Mouse (Mus musculus) G1E-ER4 (cell line): ENCODE results near the gene Crybg1. TPM values are rescaled to one million over a fixed set of nuclear protein-coding genes. Genes with fewer than 3 reads are reported as not detected.

Source experiments
- GATA1 ChIP-seq: IDR thresholded peaks from one replicate; pipeline ENCODE4 v1.8.0; 2012; ENCODE audit warnings: low read length, inconsistent platforms
- polyA plus RNA-seq: library from polyadenylated mRNA; stranded (reverse); fragments of >175 nt; gene quantifications from 2 replicates; pipeline ENCODE4 v1.2.3, GENCODE M21; 2012

Crybg1 gene
- polyA plus RNA-seq, 1 experiment, result 1.0 TPM

GRCm38 (mm10) chr10:44118616-44119015 lies 30.0 kb downstream of the Crybg1 start:
- TF ChIP-seq GATA1, result no peak

GRCm38 (mm10) chr10:44116796-44117195 lies 31.9 kb downstream of the Crybg1 start:
- TF ChIP-seq GATA1, result no peak

DNA sequence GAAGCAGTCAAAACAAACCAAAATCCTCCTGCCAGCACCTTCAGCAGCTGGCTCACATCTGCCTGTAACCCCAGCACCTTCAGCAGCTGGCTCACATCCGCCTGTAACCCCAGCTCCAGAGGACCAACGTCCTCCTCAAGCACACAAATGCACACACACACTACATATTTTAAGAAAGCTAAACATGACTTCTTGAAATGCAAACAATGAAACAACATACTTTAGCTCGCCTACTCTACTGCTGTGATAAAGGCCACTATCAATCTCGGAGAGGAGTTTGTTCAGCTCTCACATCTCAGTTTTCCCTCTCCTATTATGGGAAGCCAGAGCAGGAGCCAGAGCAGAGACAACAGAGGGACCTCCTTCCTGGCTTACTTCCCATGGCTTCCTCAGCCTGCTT lies 34.0 kb downstream of the Crybg1 start:
- TF ChIP-seq GATA1, result no peak

- TF ChIP-seq GATA1, result no peak
These were observed 36.5 kb downstream of the Crybg1 start for GRCm38 (mm10) chr10:44112005-44112675.

DNA sequence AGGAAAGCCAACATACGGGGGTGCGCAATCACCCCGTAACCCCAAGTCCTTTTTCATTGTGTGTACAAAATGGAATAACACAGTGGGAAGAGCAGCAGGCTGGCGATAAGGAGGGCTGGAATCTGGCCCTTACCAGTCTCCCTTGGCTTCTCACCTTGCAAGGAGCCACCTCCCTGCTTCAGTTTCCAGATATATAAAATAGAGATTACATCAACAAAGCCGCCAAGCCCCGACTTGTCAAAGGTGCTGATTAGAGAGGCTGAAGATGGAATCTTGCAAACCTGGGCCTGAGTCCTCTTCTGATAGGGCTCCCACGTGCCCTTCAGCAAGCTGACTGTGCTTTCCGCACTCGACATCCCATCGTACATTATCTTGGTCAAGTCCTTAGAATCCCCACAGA lies 37.5 kb downstream of the Crybg1 start:
- no peak for TF ChIP-seq GATA1

- TF ChIP-seq GATA1, result no peak
These were observed 38.2 kb downstream of the Crybg1 start for GRCm38 (mm10) chr10:44110460-44110859.

DNA sequence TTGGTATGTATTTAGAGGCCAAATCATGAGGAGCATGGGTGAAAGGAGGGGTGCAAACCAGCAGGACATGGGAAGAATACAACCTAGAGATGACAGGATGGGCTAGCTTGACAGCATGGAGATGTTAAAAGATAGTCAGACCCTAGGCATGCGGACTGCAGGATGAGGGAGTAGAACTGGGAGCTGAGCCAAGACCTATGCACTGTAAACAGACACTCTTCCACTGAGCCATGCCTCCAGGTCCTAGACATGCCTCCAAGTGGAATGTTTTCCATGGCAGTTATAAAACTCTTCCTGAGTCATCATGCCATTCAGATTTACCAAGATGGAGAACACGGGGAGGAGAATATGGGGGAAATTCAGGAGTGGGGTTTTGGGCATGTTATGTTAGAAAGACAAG lies 53.9 kb downstream of the Crybg1 start:
- TF ChIP-seq GATA1, result no peak

DNA sequence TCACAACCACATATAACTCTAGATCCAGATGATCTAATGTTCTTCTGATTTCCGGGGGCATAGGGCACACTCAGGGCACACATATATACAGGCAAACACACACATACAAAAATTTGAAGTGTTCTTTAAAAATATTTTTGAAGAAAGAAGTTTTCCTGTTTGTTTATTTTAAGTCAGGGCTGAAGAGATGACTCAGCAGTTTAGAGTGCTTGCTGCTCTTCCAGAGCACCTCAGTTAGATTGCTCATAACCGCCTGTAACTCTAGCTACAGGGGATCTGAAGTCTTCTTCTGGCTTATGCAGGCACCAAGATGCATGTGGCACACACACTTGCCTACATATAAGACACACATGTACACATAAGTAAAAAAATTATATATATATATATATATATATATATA lies 56.9 kb downstream of the Crybg1 start:
- TF ChIP-seq GATA1, result no peak

GRCm38 (mm10) chr10:44080351-44080750 lies 68.3 kb downstream of the Crybg1 start:
- no peak for TF ChIP-seq GATA1

DNA sequence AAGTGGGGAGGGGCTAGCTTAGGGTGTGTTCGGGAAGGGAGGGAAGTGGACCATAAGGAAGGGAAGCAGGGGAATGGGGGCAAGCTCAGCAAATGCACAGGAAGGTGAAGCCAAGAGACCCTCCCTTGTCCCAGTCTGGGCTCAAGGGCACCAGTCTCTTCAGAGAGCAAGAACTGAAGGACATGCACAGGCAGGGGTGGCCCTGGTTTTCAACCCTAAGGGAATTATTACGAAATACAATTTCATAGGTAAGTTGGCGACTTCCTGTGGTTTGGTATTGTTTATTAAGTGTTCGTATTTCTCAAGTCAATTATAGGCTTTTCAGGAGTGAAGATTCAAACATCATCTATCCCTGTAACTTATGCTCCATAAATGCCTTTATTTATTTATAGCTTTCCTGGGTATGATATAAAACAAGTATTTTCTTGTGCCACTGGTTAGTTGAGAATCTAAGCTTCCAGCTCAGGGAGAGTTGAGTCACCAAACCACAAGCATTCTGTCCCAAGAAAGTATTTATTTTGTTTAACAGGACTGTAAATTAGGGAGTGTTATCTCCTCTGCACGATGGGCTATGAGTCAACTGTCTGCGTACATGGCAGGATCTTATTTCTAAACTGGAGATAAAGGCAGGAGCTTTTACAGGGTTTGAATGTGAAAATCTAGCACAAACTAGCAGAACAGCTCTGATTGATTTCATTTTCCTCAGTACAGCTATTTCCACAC lies 69.7 kb downstream of the Crybg1 start:
- TF ChIP-seq GATA1, result no peak

DNA sequence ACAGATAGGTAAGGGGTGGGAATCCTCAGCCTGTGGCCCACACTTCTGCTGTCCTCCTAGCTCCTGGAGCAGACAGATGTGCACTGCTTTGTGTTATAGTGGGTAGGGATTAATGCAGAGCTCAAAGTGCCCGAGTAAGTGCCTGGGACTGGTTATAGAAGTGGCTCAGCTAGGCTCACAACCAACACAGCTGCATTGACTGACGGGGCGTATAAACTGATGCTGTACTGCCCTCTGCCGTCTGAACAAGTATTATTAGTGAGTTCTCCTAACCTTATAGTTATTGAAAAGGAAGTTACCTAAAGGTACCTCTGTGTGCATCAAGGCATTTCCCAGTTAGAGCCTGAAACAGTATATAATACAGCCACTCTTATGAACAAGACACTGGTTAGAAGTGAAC lies 77.6 kb downstream of the Crybg1 start:
- no peak for TF ChIP-seq GATA1

GRCm38 (mm10) chr10:44069131-44069530 lies 79.5 kb downstream of the Crybg1 start:
- no peak for TF ChIP-seq GATA1

DNA sequence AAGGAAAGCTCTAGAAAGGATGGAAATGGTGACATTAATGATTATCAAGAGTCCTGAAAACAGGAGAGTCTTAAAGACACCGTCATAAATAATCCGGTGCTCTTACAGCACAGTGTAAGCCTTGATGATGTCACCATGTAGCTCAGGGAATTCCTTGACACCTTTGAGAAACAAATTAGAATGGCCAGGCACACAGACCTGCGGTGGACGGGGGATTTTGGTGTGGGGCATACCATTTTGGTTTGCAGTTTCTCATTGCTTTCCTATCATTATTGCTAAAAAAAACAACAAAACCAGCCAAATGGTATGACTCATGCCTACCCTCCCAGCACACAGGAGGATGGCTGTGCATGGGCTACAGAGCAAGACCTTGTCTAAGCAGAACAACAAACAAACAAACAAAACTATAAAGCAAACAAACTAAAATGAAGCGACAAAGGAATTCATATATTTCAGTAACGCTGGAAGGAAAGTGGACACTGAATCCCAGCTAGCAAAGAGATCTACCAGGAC lies 82.7 kb downstream of the Crybg1 start:
- no peak for TF ChIP-seq GATA1

DNA sequence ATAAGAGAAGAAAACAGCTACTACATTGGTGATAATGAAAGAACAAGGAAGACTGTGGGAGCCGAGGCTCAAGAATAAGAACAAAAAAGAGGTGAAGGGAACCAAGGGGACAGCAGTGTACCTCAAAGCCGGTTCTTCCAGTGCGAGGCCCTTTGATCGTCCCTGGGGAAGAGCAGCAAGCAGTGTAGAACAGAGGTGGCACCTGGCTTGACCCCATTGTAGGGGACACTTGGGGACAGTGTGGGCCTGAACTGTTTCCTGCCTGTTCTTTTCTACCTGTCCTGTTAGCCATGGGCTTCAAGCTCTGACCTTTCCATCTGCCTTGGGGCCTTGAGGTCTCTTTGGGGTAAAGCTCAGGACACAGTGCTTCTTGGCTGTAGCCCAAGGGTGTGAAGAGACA lies 85.7 kb downstream of the Crybg1 start:
- no peak for TF ChIP-seq GATA1

DNA sequence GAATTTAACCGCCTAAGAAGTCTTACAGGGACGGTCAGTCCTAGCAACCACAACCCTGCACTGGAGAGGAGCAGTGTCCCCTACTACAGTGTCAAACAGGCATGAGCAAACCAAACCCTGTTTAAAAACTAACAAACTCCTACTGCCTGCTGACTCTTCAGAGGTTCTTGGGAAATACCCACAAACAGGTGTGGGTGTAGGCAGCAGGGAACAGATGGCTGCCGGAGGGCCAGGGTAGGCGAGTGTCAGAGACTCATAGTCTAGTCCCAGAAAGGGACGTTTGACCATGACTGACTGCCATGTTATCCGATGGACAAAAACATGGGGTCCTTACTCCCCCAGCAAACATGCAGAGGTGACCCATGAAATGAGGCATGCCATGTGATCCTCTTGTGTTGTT lies 97.7 kb downstream of the Crybg1 start:
- TF ChIP-seq GATA1, result no peak

GRCm38 (mm10) chr10:44044727-44045126 lies 103.9 kb downstream of the Crybg1 start:
- TF ChIP-seq GATA1, result no peak

DNA sequence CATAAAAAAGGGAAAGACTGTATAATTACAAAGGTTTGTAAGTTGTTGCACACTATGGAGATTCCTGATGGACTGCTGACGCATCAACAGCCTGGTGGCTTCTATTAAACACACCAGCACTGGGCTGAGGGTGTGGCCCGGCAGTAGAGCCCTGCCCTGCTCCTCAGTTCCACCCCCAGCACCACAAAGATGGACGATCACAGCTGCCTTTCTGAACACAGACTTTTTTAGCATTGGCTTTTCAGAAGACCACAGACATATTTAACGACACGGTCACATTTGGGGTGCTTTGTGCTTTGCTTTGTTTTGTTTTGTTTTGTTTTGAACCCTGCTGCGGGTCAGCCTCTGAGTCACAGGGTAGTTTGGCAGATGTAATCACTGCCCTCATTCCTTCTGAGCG lies 105.0 kb downstream of the Crybg1 start:
- TF ChIP-seq GATA1, result no peak
